Mouse (Mus musculus): ENCODE results near the gene Fscb. TPM values are rescaled to one million over a fixed set of nuclear protein-coding genes. Genes with fewer than 3 reads are reported as not detected.

Fscb gene
- not detected for polyA plus RNA-seq (2014; fragmentation: Illumina TruSeq; extraction: RNeasy Lipid Tissue Mini Kit (QIAGEN cat#74804); ENCODE audit: low read depth, low replicate concordance)

GRCm38 (mm10) chr12:64474590-64474989 is at the start of gene Fscb:
TSS of gene Fscb (minus strand) at chr12:64474690.

All from liver, adult 10 weeks (tissue).